Mouse (Mus musculus) limb, embryonic 13.5 days (tissue): ENCODE measurements around the gene Bicc1. TPM values are rescaled to one million over a fixed set of nuclear protein-coding genes. Genes with fewer than 3 reads are reported as not detected.

Source experiments
- ATAC-seq: fragments of 200-750 bp; cut with Nextera tagmentation; 2 replicates; pipeline ENCODE4 v1.8.0; 2017; ENCODE audit warnings: low read depth, moderate number of reproducible peaks, moderate TSS enrichment; ENCODE audit not compliant: low FRiP score
- H3K27ac ChIP-seq: fragments of 300-500 bp; sonication (generic); 2 replicates; pipeline ENCODE4 v1.5.1; 2015; ENCODE audit warnings: inconsistent platforms, mild to moderate bottlenecking, moderate library complexity
- H3K27me3 ChIP-seq: fragments of 300-500 bp; sonication (generic); 2 replicates; pipeline ENCODE4 v1.6.1; 2015; ENCODE audit warnings: mild to moderate bottlenecking, inconsistent platforms
- H3K36me3 ChIP-seq: fragments of 300-500 bp; sonication (generic); 2 replicates; pipeline ENCODE4 v1.6.1; 2015; ENCODE audit warnings: inconsistent platforms, mild to moderate bottlenecking, moderate library complexity
- H3K4me1 ChIP-seq: fragments of 300-500 bp; sonication (generic); 2 replicates; pipeline ENCODE4 v1.6.1; 2015; ENCODE audit warnings: inconsistent platforms
- H3K4me2 ChIP-seq: fragments of 300-500 bp; sonication (generic); replicated peaks from 2 replicates; pipeline ENCODE4 v1.6.1; 2015; ENCODE audit warnings: inconsistent platforms, mild to moderate bottlenecking, moderate library complexity
- H3K4me3 ChIP-seq: fragments of 300-500 bp; sonication (generic); 2 replicates; pipeline ENCODE4 v1.5.1; 2015; ENCODE audit warnings: moderate library complexity, mild to moderate bottlenecking, inconsistent platforms
- H3K9ac ChIP-seq: fragments of 300-500 bp; sonication (generic); 2 replicates; pipeline ENCODE4 v1.6.1; 2015; ENCODE audit warnings: mild to moderate bottlenecking, inconsistent platforms
- H3K9me3 ChIP-seq: fragments of 300-500 bp; sonication (generic); 2 replicates; pipeline ENCODE4 v1.6.1; 2016; ENCODE audit warnings: inconsistent platforms
- WGBS: fragments of 180-500 bp; shearing (Covaris S2); methylation state at CpG from one replicate; pipeline ENCODE4 v1.1.7; 2015; 5-methylcytosine and 5-hydroxymethylcytosine counted together
- polyA plus RNA-seq: library from polyadenylated mRNA; unstranded; fragments of >200 nt; fragmentation: Nextera tagmentation; extraction: Ambion mirVana; gene quantifications from 2 replicates; pipeline ENCODE4 v1.2.1, GENCODE M21; 2015

Bicc1 gene
- polyA plus RNA-seq, 1 experiment from 2014 or later, result 33.3 TPM

DNA sequence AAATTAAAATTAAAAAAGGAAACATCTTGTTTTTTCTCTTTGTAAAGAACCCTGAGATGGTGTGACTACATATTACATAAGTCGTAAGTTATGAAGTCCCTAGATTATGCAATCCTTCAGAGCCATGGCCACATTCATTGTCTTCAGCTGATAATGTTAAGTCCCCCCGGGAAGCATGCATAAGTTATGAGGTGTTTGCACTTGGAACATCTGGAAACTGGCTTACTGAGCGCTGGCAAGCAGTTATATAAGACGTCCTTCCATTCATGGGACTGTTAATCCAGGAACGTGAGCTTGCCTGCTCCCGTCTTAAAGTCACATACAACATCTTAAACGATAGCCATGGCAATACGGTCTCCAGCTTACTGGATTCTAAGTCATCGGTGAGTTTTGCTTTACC is 151.5 kb downstream of the Bicc1 start:
- H3K4me1 ChIP-seq, result peaks cover 16% of the 10 kb centered on the region
- H3K4me2 ChIP-seq, result no peak overlapping the region; the same call in 1 of the 2 replicates
- H3K4me3 ChIP-seq, result no peak overlapping the region
- H3K9me3 ChIP-seq, result no peaks in the 10 kb centered on the region
- no peak overlapping the region for H3K9ac ChIP-seq
- peak; percentile 73; the same call in 1 of the 2 replicates for ATAC-seq
- no peaks in the 10 kb centered on the region for H3K36me3 ChIP-seq
- WGBS, result 25% methylated on average over 9 of the region's 9 CpGs
- H3K27me3 ChIP-seq, result no peaks in the 10 kb centered on the region
- no peak overlapping the region for H3K27ac ChIP-seq

GRCm38 (mm10) chr10:71007516-71007915 is 152.0 kb downstream of the Bicc1 start:
- Histone ChIP-seq H3K27me3 (no peaks in the 10 kb centered on the region), H3K27ac (no peak overlapping the region), H3K36me3 (no peaks in the 10 kb centered on the region), H3K4me1 (peaks cover 16% of the 10 kb centered on the region), H3K9ac (no peak overlapping the region), H3K4me2 (no peak overlapping the region), H3K9me3 (no peaks in the 10 kb centered on the region), H3K4me3 (no peak overlapping the region)
- WGBS, result 78% methylated on average over 5 of the region's 5 CpGs
- ATAC-seq, result no peak

DNA sequence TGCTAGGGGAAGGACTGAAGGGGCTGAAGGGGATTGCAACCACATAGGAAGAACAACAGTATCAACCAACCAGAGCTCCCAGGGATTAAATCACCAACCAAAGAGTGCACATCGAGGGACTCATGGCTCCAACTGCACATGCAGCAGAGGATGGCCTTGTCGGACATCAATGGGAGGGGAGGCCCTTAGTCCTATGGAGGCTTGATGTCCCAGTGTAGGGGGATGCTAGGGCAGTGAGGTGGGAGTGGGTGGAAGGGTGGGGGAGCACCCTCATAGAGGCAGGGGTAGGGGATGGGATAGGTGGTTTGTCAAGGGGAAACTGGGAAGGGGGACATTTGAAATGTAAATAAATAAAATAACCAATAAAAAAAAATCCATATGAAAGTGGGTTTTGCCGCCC is 152.5 kb downstream of the Bicc1 start:
- Histone ChIP-seq H3K4me3 (no peak overlapping the region), H3K9me3 (no peaks in the 10 kb centered on the region), H3K27ac (no peak overlapping the region), H3K27me3 (no peaks in the 10 kb centered on the region), H3K4me1 (peaks cover 16% of the 10 kb centered on the region), H3K4me2 (no peak overlapping the region), H3K36me3 (0 out of 2 replicates have a peak, but pooled peaks cover 3% of the 10 kb centered on the region), H3K9ac (no peak overlapping the region)
- ATAC-seq, result no peak
- 88% methylated on average over 3 of the region's 3 CpGs for WGBS

DNA sequence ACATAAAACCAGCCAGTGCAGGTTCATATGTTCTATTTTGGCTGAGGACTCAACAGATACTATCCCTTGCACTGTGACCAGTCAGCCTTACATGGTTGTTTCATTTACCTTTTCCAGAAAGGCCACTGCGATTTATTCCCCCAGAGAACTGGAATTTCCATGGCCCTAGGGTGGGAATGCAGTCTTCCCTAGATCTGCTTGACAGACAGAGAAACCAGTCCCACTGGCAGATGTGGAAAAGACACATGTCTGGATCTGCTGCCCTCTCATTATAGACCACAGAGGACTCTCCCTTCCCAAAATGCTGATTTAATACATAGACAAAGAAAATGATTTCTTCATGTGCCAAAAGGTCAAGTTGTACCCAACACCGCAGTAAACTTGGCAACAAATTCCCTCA is 156.6 kb downstream of the Bicc1 start:
- WGBS, result 75% methylated on average over 2 of the region's 2 CpGs
- H3K27me3 ChIP-seq, result no peaks in the 10 kb centered on the region
- H3K9me3 ChIP-seq, result no peaks in the 10 kb centered on the region
- ATAC-seq, result no peak
- no peak overlapping the region for H3K4me2 ChIP-seq
- peaks cover 8% of the 10 kb centered on the region for H3K4me1 ChIP-seq
- H3K36me3 ChIP-seq, result 0 out of 2 replicates have a peak, but pooled peaks cover 3% of the 10 kb centered on the region
- H3K27ac ChIP-seq, result no peak overlapping the region
- H3K9ac ChIP-seq, result no peak overlapping the region
- H3K4me3 ChIP-seq, result no peak overlapping the region

DNA sequence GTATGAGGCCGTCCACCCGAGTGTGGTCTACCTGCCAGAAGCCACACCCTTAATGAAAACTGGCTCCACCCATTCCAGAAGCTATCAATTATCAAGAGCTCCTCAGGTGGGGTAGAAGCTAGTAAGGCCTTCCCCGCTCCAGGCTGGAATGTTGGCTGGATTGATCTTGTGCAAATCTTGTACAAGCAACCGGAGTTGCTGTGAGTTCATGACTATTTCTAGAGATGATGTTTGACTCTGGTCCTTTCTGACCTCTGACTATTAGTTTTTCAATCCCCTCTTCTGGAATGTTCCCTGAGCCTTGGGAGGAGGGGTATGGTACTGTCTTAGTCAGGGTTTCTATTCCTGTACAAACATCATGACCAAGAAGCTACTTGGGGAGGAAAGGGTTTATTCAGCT is 157.3 kb downstream of the Bicc1 start:
- 93% methylated on average over 4 of the region's 4 CpGs for WGBS
- H3K27me3 ChIP-seq, result no peaks in the 10 kb centered on the region
- H3K27ac ChIP-seq, result no peak overlapping the region
- H3K9ac ChIP-seq, result no peak overlapping the region
- H3K4me1 ChIP-seq, result peaks cover 3% of the 10 kb centered on the region
- H3K4me2 ChIP-seq, result no peak overlapping the region
- no peak overlapping the region for H3K4me3 ChIP-seq
- ATAC-seq, result no peak
- H3K36me3 ChIP-seq, result 0 out of 2 replicates have a peak, but pooled peaks cover 3% of the 10 kb centered on the region
- H3K9me3 ChIP-seq, result no peaks in the 10 kb centered on the region

DNA sequence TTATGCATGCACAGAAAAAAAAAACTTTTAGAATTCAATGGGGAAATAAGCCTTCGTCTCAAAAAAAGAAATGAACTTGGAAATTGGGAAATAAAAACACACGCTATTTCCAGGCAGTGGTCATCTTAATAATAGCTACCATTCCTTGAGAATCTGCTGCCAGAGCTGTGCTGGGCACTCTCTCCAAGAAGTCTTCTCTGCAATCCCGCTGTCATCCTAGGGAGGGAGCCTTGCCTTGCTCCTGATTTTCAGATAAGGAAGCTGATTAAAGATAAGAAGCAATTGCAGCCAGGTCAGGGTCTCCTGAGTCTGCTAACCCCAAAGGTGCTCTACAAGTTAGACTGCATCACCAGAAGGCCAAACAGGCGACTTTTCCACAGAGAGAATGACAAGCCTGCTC is 161.4 kb downstream of the Bicc1 start:
- no peaks in the 10 kb centered on the region for H3K27me3 ChIP-seq
- peaks cover 16% of the 10 kb centered on the region for H3K4me1 ChIP-seq
- no peak overlapping the region for H3K9ac ChIP-seq
- 34% methylated on average over 4 of the region's 4 CpGs for WGBS
- H3K9me3 ChIP-seq, result no peaks in the 10 kb centered on the region
- 0 out of 2 replicates have a peak, but pooled peaks cover 3% of the 10 kb centered on the region for H3K36me3 ChIP-seq
- ATAC-seq, result no peak
- H3K4me3 ChIP-seq, result no peak overlapping the region
- H3K27ac ChIP-seq, result no peak overlapping the region
- H3K4me2 ChIP-seq, result no peak overlapping the region

- 98% methylated on average over 9 of the region's 9 CpGs for WGBS
- no peaks in the 10 kb centered on the region for H3K27me3 ChIP-seq
- H3K27ac ChIP-seq, result no peak overlapping the region
- no peaks in the 10 kb centered on the region for H3K9me3 ChIP-seq
- H3K4me1 ChIP-seq, result peaks cover 16% of the 10 kb centered on the region
- no peak overlapping the region for H3K4me3 ChIP-seq
- H3K4me2 ChIP-seq, result no peak overlapping the region
- no peak for ATAC-seq
- no peak overlapping the region for H3K9ac ChIP-seq
- H3K36me3 ChIP-seq, result no peaks in the 10 kb centered on the region
Observed at GRCm38 (mm10) chr10:70996051-70996450, 163.4 kb downstream of the Bicc1 start.

GRCm38 (mm10) chr10:70994135-70994497 is 165.4 kb downstream of the Bicc1 start:
- Histone ChIP-seq H3K4me3 (no peak overlapping the region), H3K27ac (no peak overlapping the region), H3K9me3 (no peaks in the 10 kb centered on the region), H3K27me3 (no peaks in the 10 kb centered on the region), H3K36me3 (no peaks in the 10 kb centered on the region), H3K9ac (no peak overlapping the region), H3K4me2 (no peak overlapping the region), H3K4me1 (peaks cover 16% of the 10 kb centered on the region)
- 91% methylated on average over 2 of the region's 2 CpGs for WGBS
- ATAC-seq, result no peak

- no peaks in the 10 kb centered on the region for H3K27me3 ChIP-seq
- no peak overlapping the region for H3K4me2 ChIP-seq
- H3K9ac ChIP-seq, result no peak overlapping the region
- ATAC-seq, result peak; percentile 85
- H3K27ac ChIP-seq, result no peak overlapping the region
- no peaks in the 10 kb centered on the region for H3K36me3 ChIP-seq
- H3K4me1 ChIP-seq, result peaks cover 16% of the 10 kb centered on the region
- H3K9me3 ChIP-seq, result no peaks in the 10 kb centered on the region
- H3K4me3 ChIP-seq, result no peak overlapping the region
- WGBS, result 52% methylated on average over 6 of the region's 6 CpGs
Observed at GRCm38 (mm10) chr10:70993497-70994134, 165.9 kb downstream of the Bicc1 start.

DNA sequence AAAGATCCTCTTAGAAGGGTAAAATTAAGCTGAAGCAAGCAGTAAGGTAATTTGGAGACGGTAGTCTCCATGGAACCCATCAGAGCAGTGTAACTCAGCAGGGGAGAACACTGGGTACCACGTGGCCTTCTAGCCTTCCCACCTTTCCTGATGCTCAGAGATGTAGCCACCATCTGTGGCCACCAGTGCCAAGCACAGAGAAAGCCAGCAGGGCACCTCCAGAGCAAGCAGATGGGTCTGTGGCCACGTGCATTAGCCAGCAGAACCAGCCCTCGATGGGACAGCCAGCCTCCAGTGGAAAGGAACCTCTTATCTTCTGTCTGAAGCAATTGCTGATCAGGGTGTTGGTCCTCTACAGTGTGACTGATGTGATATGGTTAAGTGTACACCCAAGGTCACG is 172.1 kb downstream of the Bicc1 start:
- Histone ChIP-seq H3K9ac (no peak overlapping the region), H3K9me3 (no peaks in the 10 kb centered on the region), H3K4me1 (peaks cover 20% of the 10 kb centered on the region), H3K27ac (no peak overlapping the region), H3K4me3 (no peak overlapping the region), H3K4me2 (no peak overlapping the region), H3K27me3 (no peaks in the 10 kb centered on the region), H3K36me3 (no peaks in the 10 kb centered on the region)
- 81% methylated on average over 5 of the region's 5 CpGs for WGBS
- ATAC-seq, result no peak

DNA sequence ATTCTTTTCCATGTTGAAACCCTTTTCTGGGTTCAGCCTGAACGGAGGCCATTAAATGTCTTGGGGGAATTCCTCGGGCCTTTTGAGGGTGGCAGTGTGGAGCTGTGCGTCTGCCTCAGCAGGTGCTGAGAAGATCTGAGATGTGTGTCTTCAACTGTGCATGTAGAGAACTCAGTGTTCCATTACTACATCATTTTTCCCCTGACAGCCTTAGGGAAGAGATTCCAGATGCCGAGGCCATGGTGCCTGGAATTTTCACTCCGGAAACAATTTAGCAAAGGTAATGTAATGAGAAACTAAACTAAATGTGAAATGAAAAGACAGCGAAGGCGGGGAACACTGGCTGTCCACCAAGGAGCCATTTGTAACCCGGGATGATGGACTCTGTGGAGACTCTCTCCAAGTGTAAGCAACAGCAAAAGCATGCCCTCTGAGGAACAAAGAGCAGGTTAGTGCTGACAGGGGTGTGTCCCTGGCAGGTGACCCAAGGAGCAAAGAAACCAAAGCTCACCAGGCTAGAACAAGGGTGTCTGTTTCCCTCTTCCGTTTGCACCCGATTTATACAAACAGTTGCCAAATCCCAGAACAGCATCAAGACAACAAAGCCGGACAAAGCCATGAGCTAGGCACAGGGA is 176.3 kb downstream of the Bicc1 start:
- WGBS, result 41% methylated on average over 11 of the region's 11 CpGs
- no peaks in the 10 kb centered on the region for H3K36me3 ChIP-seq
- peak overlapping the region; percentile 19; the same call in 1 of the 2 replicates for H3K4me2 ChIP-seq
- peak overlapping the region; percentile 65 for H3K27ac ChIP-seq
- H3K4me3 ChIP-seq, result no peak overlapping the region
- H3K9ac ChIP-seq, result no peak overlapping the region
- no peaks in the 10 kb centered on the region for H3K27me3 ChIP-seq
- no peaks in the 10 kb centered on the region for H3K9me3 ChIP-seq
- ATAC-seq, result peak; percentile 66; the same call in 1 of the 2 replicates
- peaks cover 24% of the 10 kb centered on the region for H3K4me1 ChIP-seq

GRCm38 (mm10) chr10:70982156-70982555 is 177.3 kb downstream of the Bicc1 start:
- Histone ChIP-seq H3K9me3 (no peaks in the 10 kb centered on the region), H3K27me3 (no peaks in the 10 kb centered on the region), H3K4me3 (no peak overlapping the region), H3K27ac (no peak overlapping the region), H3K36me3 (no peaks in the 10 kb centered on the region), H3K4me2 (no peak overlapping the region), H3K9ac (no peak overlapping the region), H3K4me1 (peaks cover 24% of the 10 kb centered on the region)
- no peak for ATAC-seq
- 91% methylated on average over 7 of the region's 7 CpGs for WGBS

- 94% methylated on average over 8 of the region's 8 CpGs for WGBS
- H3K4me2 ChIP-seq, result no peak overlapping the region
- no peak overlapping the region for H3K9ac ChIP-seq
- H3K27ac ChIP-seq, result no peak overlapping the region
- no peaks in the 10 kb centered on the region for H3K9me3 ChIP-seq
- H3K4me3 ChIP-seq, result no peak overlapping the region
- H3K36me3 ChIP-seq, result no peaks in the 10 kb centered on the region
- ATAC-seq, result no peak
- peaks cover 27% of the 10 kb centered on the region for H3K4me1 ChIP-seq
- H3K27me3 ChIP-seq, result no peaks in the 10 kb centered on the region
Observed at GRCm38 (mm10) chr10:70979657-70980056, 179.8 kb downstream of the Bicc1 start.
